Mouse (Mus musculus): ENCODE measurements around the gene Dhx35. TPM values are rescaled to one million over a fixed set of nuclear protein-coding genes. Genes with fewer than 3 reads are reported as not detected.

Dhx35 gene
- polyA plus RNA-seq (2016; fragmentation: Nextera tagmentation; extraction: Ambion mirVana), result 16.4 and 18.2 TPM in 2 replicates

- Histone ChIP-seq H3K36me3 (replicated peaks) (peaks cover 5% of the 10 kb centered on the region), H3K4me3 (peak within 1 kb of the TSS; percentile 90), H3K4me1 (peaks cover 20% of the 10 kb centered on the region), H3K27me3 (replicated peaks; ENCODE audit: low read depth, poor library complexity, severe bottlenecking) (no peaks in the 10 kb centered on the region), H3K9me3 (no peaks in the 10 kb centered on the region), H3K27ac (replicated peaks) (peak within 1 kb of the TSS; percentile 92)
- under 1% methylated on average over 33 of the region's 33 CpGs for WGBS
- peak; percentile 99 for DNase-seq (ENCODE audit: low spot score)
Measured at GRCm38 (mm10) chr2:158794494-158795004, at the start of gene Dhx35. Dhx35 (plus strand) TSS chr2:158794807.

DNA sequence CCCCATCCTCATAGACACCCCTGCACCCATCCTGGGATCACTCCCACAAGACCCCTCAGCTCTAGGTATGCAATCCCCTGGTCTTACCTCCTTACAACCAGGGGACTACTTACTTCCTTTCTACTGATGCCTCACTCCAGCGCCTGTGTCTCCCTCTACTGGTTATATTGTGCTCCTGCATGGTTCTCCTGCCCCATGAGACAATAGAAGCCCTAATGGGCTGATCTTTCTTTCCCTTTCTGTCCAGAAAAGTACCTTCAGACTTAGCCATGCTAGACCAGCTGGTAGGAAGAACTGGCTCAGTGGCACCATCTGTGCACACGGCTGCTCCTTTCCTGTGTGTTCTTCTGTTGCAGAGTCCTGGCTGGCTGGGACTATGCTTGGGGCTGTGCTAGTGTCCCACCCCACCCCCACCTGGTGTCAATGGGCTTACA lies 49.5 kb upstream of the Dhx35 start:
- DNase-seq (ENCODE audit: low spot score), result peak; percentile 45
- no peaks in the 10 kb centered on the region for H3K4me1 ChIP-seq

DNA sequence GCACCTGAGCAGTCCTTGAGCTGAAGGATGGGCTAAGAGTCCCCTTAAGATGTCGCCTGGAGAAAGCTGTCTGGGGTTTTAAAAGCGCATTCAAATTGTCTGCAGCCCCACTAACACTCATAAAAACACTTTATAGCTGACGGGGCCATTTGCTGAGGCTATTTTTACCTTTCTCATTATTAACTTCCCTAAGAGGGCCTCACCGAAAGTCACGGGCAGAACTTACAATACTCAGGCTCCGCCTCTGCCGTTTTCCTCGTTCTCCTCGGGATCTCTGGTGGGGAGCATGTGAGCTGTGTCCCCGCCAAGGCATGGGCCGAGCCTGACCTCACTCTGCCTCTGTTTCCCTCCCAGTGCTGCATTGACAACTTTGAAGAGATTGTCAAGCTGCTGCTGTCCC lies 48.4 kb upstream of the Dhx35 start:
- DNase-seq (ENCODE audit: low spot score), result no peak
- no peak overlapping the region for H3K27ac ChIP-seq (replicated peaks)
- H3K27me3 ChIP-seq (replicated peaks; ENCODE audit: low read depth, poor library complexity, severe bottlenecking), result no peaks in the 10 kb centered on the region
- 82% methylated on average over 11 of the region's 11 CpGs for WGBS
- H3K4me3 ChIP-seq, result no peak overlapping the region
- peaks cover 5% of the 10 kb centered on the region; the same call in 1 of the 2 replicates for H3K9me3 ChIP-seq
- no peaks in the 10 kb centered on the region for H3K36me3 ChIP-seq (replicated peaks)
- H3K4me1 ChIP-seq, result no peaks in the 10 kb centered on the region

More for the DNA sequence above, 49.5 kb upstream of the Dhx35 start:
- 20% methylated on average over 2 of the region's 2 CpGs for WGBS
- H3K9me3 ChIP-seq, result peaks cover 5% of the 10 kb centered on the region; the same call in 1 of the 2 replicates
- H3K27me3 ChIP-seq (replicated peaks; ENCODE audit: low read depth, poor library complexity, severe bottlenecking), result no peaks in the 10 kb centered on the region
- H3K36me3 ChIP-seq (replicated peaks), result no peaks in the 10 kb centered on the region
- H3K27ac ChIP-seq (replicated peaks), result no peak overlapping the region
- H3K4me3 ChIP-seq, result no peak overlapping the region

DNA sequence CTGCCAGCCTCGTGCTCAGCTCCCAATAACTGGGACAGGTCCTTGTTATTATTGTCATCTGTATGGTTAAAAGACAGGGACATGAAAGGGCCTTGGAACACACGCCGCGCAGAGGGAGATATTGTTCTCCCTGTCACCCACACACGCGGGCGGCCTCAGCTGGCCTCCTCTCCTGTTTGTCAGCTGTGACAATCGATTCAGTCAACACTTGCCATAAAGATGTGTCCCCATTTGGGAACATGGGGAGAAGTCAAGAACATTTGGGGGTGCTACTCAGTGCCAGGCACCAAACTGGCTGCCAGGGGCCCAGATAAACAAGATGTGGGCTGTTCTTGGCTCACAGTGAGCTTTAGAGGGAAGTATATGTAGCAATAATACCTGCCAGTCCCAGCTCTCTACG lies 45.2 kb upstream of the Dhx35 start:
- Histone ChIP-seq H3K27me3 (replicated peaks; ENCODE audit: low read depth, poor library complexity, severe bottlenecking) (no peaks in the 10 kb centered on the region), H3K36me3 (replicated peaks) (no peaks in the 10 kb centered on the region), H3K9me3 (no peaks in the 10 kb centered on the region), H3K4me3 (no peak overlapping the region), H3K27ac (replicated peaks) (no peak overlapping the region), H3K4me1 (0 out of 2 replicates have a peak, but pooled peaks cover 4% of the 10 kb centered on the region)
- DNase-seq (ENCODE audit: low spot score), result no peak
- WGBS, result 93% methylated on average over 9 of the region's 9 CpGs

DNA sequence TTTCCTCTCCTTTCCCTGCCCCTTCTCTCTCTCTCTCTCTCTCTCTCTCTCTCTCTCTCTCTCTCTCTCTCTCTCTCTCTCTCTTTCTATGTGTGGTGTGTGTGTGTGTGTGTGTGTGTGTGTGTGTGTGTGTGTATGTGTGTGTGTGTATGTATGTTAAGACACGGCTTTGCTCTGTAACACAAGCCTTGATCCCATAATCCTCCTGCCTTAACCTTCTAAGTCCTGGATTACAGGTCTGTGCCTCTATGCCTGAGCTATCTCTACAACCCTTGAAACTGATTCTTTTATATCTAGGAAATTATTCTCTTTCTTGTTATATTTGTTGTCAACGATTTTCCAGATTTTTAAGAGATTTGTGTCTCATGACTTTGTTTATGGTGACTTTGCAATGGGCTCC lies 34.4 kb upstream of the Dhx35 start:
- H3K27me3 ChIP-seq (replicated peaks; ENCODE audit: low read depth, poor library complexity, severe bottlenecking), result no peaks in the 10 kb centered on the region
- WGBS, result 75% methylated on average over 2 of the region's 2 CpGs

GRCm38 (mm10) chr2:158762339-158762738 lies 32.3 kb upstream of the Dhx35 start:
- H3K4me1 ChIP-seq, result peaks cover 7% of the 10 kb centered on the region; the same call in 1 of the 2 replicates
- no peaks in the 10 kb centered on the region for H3K27me3 ChIP-seq (replicated peaks; ENCODE audit: low read depth, poor library complexity, severe bottlenecking)
- 88% methylated on average over 5 of the region's 5 CpGs for WGBS
- no peak overlapping the region for H3K27ac ChIP-seq (replicated peaks)
- no peak overlapping the region for H3K4me3 ChIP-seq
- H3K36me3 ChIP-seq (replicated peaks), result no peaks in the 10 kb centered on the region
- no peak for DNase-seq (ENCODE audit: low spot score)
- no peaks in the 10 kb centered on the region for H3K9me3 ChIP-seq

More for the DNA sequence above, 34.4 kb upstream of the Dhx35 start:
- DNase-seq (ENCODE audit: low spot score), result no peak
- Histone ChIP-seq H3K9me3 (no peaks in the 10 kb centered on the region), H3K27ac (replicated peaks) (no peak overlapping the region), H3K4me3 (no peak overlapping the region), H3K36me3 (replicated peaks) (no peaks in the 10 kb centered on the region), H3K4me1 (0 out of 2 replicates have a peak, but pooled peaks cover 5% of the 10 kb centered on the region)

- WGBS, result under 1% methylated on average over 48 of the region's 48 CpGs
- H3K4me3 ChIP-seq, result peak within 1 kb of the TSS; percentile 78
Measured at GRCm38 (mm10) chr2:158767742-158768339, 26.8 kb upstream of the Dhx35 start, which contains the start of gene Fam83d. Fam83d (plus strand) TSS chr2:158768093.

GRCm38 (mm10) chr2:158768350-158768749 lies 26.3 kb upstream of the Dhx35 start:
- Histone ChIP-seq H3K4me1 (peaks cover 47% of the 10 kb centered on the region), H3K36me3 (replicated peaks) (peaks cover 23% of the 10 kb centered on the region), H3K9me3 (no peaks in the 10 kb centered on the region), H3K27me3 (replicated peaks; ENCODE audit: low read depth, poor library complexity, severe bottlenecking) (no peaks in the 10 kb centered on the region), H3K27ac (replicated peaks) (peak overlapping the region; percentile 90), H3K4me3 (peak overlapping the region; percentile 78)
- peak; percentile 71 for DNase-seq (ENCODE audit: low spot score)
- under 1% methylated on average over 37 of the region's 37 CpGs for WGBS

More at GRCm38 (mm10) chr2:158767742-158768339, 26.8 kb upstream of the Dhx35 start, which contains the start of gene Fam83d:
- H3K27me3 ChIP-seq (replicated peaks; ENCODE audit: low read depth, poor library complexity, severe bottlenecking), result no peaks in the 10 kb centered on the region
- no peaks in the 10 kb centered on the region for H3K9me3 ChIP-seq
- peaks cover 18% of the 10 kb centered on the region for H3K36me3 ChIP-seq (replicated peaks)
- peak; percentile 97 for DNase-seq (ENCODE audit: low spot score)
- peak within 1 kb of the TSS; percentile 90 for H3K27ac ChIP-seq (replicated peaks)
- H3K4me1 ChIP-seq, result peaks cover 47% of the 10 kb centered on the region

DNA sequence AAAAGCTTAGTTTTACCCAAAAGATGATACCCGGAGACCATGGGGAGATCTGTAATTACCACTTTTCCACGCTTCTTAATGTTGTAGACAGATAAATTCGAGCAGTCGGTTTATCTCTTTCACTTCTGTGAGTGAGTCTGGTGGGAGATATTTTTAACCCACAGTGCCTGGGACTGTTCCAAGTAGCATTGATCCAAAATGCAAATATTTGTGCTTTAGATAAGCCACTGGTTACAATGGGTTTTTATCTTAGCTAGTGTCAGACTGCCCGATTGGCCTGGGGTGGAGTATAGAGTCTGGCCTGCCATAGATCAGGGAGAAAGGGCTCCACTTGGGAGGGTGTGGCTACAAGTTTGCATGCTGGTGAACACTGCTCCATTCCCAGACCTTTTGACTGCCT lies 25.8 kb upstream of the Dhx35 start:
- H3K36me3 ChIP-seq (replicated peaks), result peaks cover 27% of the 10 kb centered on the region
- no peaks in the 10 kb centered on the region for H3K9me3 ChIP-seq
- peak overlapping the region; percentile 90; the same call in 1 of the 2 replicates for H3K27ac ChIP-seq (replicated peaks)
- peak overlapping the region; percentile 78 for H3K4me3 ChIP-seq
- DNase-seq (ENCODE audit: low spot score), result no peak
- H3K27me3 ChIP-seq (replicated peaks; ENCODE audit: low read depth, poor library complexity, severe bottlenecking), result no peaks in the 10 kb centered on the region
- H3K4me1 ChIP-seq, result peaks cover 47% of the 10 kb centered on the region
- WGBS, result 8% methylated on average over 5 of the region's 5 CpGs

GRCm38 (mm10) chr2:158770126-158770757 lies 24.4 kb upstream of the Dhx35 start:
- WGBS, result 67% methylated on average over 13 of the region's 13 CpGs
- Histone ChIP-seq H3K9me3 (no peaks in the 10 kb centered on the region), H3K4me1 (peaks cover 52% of the 10 kb centered on the region), H3K27ac (replicated peaks) (no peak overlapping the region), H3K4me3 (peak overlapping the region; percentile 78), H3K27me3 (replicated peaks; ENCODE audit: low read depth, poor library complexity, severe bottlenecking) (no peaks in the 10 kb centered on the region), H3K36me3 (replicated peaks) (peaks cover 39% of the 10 kb centered on the region)
- DNase-seq (ENCODE audit: low spot score), result no peak

DNA sequence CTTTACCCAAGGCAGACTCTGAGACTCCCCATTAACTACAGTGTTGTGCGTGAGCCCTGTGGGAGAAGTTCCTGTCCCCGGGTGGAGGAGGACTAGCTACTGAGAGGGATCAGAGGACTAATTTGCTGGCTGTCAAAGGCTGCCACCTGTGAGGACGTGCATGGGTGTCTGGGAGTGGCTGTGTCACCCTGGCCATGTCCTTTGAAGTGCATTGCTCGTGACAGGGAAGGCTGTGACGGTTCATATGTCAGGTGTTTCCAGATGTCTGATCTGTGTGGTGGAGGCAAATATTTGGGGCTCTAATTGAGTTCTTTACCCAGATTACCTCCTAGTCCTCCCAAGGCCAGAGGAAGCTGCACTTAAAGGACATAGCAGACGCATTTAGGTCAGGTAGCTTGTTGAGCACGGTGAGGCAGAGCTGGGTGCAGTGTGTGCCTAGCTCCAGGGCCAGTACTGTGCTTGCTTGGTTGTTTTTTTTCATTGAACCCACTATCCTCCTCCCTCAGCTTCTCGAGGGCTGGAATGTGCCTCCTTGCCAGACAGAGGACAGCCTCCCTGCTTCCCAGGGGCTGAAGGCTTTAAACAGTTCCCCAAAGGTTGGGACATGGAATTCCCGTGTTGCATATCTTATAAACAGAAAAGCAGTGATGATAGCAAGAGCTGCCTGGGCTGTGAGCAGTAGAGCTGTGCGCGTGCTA lies 23.4 kb upstream of the Dhx35 start:
- Histone ChIP-seq H3K4me1 (peaks cover 57% of the 10 kb centered on the region), H3K4me3 (peak overlapping the region; percentile 36; the same call in 1 of the 2 replicates), H3K9me3 (no peaks in the 10 kb centered on the region), H3K27ac (replicated peaks) (no peak overlapping the region), H3K36me3 (replicated peaks) (peaks cover 49% of the 10 kb centered on the region), H3K27me3 (replicated peaks; ENCODE audit: low read depth, poor library complexity, severe bottlenecking) (no peaks in the 10 kb centered on the region)
- 60% methylated on average over 11 of the region's 11 CpGs for WGBS
- DNase-seq (ENCODE audit: low spot score), result no peak

DNA sequence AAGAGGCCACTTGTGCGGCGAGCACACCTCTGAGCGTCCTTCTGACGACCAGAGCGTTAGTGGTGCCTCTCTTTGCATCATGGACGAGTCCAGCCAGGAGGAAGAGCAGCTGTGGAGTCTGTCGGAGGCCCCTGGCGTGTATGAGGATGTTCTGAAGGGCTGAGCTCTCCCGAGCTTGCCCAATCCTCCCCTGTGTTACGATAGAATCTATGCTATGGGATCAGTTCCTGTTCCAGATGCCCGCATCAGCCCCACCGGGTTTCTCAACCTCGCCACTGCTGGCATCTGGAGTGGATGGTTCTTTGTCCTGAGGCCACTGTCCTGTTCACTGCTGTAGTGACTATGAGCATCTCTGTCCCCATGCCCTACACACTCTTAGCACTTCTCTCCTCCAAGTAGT lies 21.8 kb upstream of the Dhx35 start:
- no peaks in the 10 kb centered on the region for H3K9me3 ChIP-seq
- H3K4me3 ChIP-seq, result no peak overlapping the region
- H3K4me1 ChIP-seq, result peaks cover 63% of the 10 kb centered on the region
- no peaks in the 10 kb centered on the region for H3K27me3 ChIP-seq (replicated peaks; ENCODE audit: low read depth, poor library complexity, severe bottlenecking)
- H3K36me3 ChIP-seq (replicated peaks), result peaks cover 65% of the 10 kb centered on the region
- no peak for DNase-seq (ENCODE audit: low spot score)
- no peak overlapping the region for H3K27ac ChIP-seq (replicated peaks)
- 87% methylated on average over 13 of the region's 13 CpGs for whole genome bisulfite sequencing
